Comparison of ENCODE assay signal across 8 mouse cellular contexts in genomic region chr2:25545996-25546810, GRCm38 (mm10). TPM values are rescaled to one million over a fixed set of nuclear protein-coding genes. Genes with fewer than 3 reads are reported as not detected.
DNase-seq lines count a peak whose midpoint lies in the region; ATAC-seq lines count a peak whose summit lies in the region.

No protein-coding gene starts in this region.

- H3K27ac ChIP-seq in forebrain, embryonic 12.5 days: peak overlapping the region; percentile 66
- peak overlapping the region; percentile 65; the same call in 1 of the 2 replicates for H3K27ac ChIP-seq in limb, embryonic 13.5 days

- peak; percentile 70 for ATAC-seq in forebrain, embryonic 12.5 days (ENCODE audit: low FRiP score)
- ATAC-seq in limb, embryonic 13.5 days (ENCODE audit: low FRiP score, low read depth): peak; percentile 75

- no peaks in the 10 kb centered on the region; the same call in 1 of the 2 replicates for H3K36me3 ChIP-seq in forebrain, embryonic 12.5 days (replicated peaks)
- H3K36me3 ChIP-seq in limb, embryonic 13.5 days: no peaks in the 10 kb centered on the region

- H3K9me3 ChIP-seq in forebrain, embryonic 12.5 days: no peaks in the 10 kb centered on the region
- no peaks in the 10 kb centered on the region for H3K9me3 ChIP-seq in limb, embryonic 13.5 days

- H3K4me2 ChIP-seq in forebrain, embryonic 12.5 days: peak overlapping the region; percentile 79
- peak overlapping the region; percentile 85 for H3K4me2 ChIP-seq in limb, embryonic 13.5 days (replicated peaks)

- H3K9ac ChIP-seq in forebrain, embryonic 12.5 days: peak overlapping the region; percentile 76
- peak overlapping the region; percentile 89 for H3K9ac ChIP-seq in limb, embryonic 13.5 days

- 9% methylated on average over 43 of the region's 43 CpGs for WGBS in forebrain, embryonic 12.5 days
- WGBS in limb, embryonic 13.5 days: 8% methylated on average over 38 of the region's 43 CpGs

- peak; percentile 40 for DNase-seq in layer of hippocampus, adult 9-11 months
- DNase-seq in layer of hippocampus, postnatal 10 days (ENCODE audit: low spot score in 2 of 2): no peak
- DNase-seq in ZHBTc4 (ENCODE audit: low read depth, low spot score): peak; percentile 30
- peak; percentile 36 for DNase-seq in naive thymus-derived CD4-positive, alpha-beta T cell, adult 2 months (ENCODE audit: low read depth)
- no peak for DNase-seq in layer of hippocampus, postnatal 25 days (ENCODE audit: extremely low spot score in 1 of 2, low spot score in 1 of 2)
- DNase-seq in right cerebral cortex, postnatal 36 days (ENCODE audit: low spot score in 2 of 2): no peak

- peak overlapping the region; percentile 70 for H3K4me3 ChIP-seq in forebrain, embryonic 12.5 days (replicated peaks)
- H3K4me3 ChIP-seq in limb, embryonic 13.5 days: peak overlapping the region; percentile 75

- H3K27me3 ChIP-seq in forebrain, embryonic 12.5 days: no peaks in the 10 kb centered on the region
- no peaks in the 10 kb centered on the region for H3K27me3 ChIP-seq in limb, embryonic 13.5 days

- H3K4me1 ChIP-seq in forebrain, embryonic 12.5 days: peaks cover 16% of the 10 kb centered on the region
- H3K4me1 ChIP-seq in limb, embryonic 13.5 days: peaks cover 21% of the 10 kb centered on the region

RNA-seq across cellular contexts. Expression of gene Traf2, which starts 0.5 kb away (rescaled TPM):
- total RNA-seq in layer of hippocampus, postnatal 10 days (2021): 10 to 100 TPM in 1 of 2 experiments, 1 to 10 TPM in 1; 9.0 to 10.5 TPM
- 33.8 and 36.8 TPM in 2 replicates for polyA plus RNA-seq in forebrain, embryonic 12.5 days (2016; fragmentation: Nextera tagmentation; extraction: Ambion mirVana)
- 37.3 and 40.6 TPM in 2 replicates for polyA plus RNA-seq in limb, embryonic 13.5 days (2015; fragmentation: Nextera tagmentation; extraction: Ambion mirVana)
- total RNA-seq in layer of hippocampus, postnatal 25 days (2021): 10 to 100 TPM in 1 of 2 experiments, 1 to 10 TPM in 1; 9.5 to 10.5 TPM

RNA-seq across cellular contexts. Expression of gene Edf1, which starts 11.4 kb away (rescaled TPM):
- total RNA-seq in layer of hippocampus, postnatal 10 days (2021): 100 to 1,000 TPM; 232 to 242 TPM
- polyA plus RNA-seq in forebrain, embryonic 12.5 days (2016; fragmentation: Nextera tagmentation; extraction: Ambion mirVana): 332 and 360 TPM in 2 replicates
- 330 TPM in 2 replicates for polyA plus RNA-seq in limb, embryonic 13.5 days (2015; fragmentation: Nextera tagmentation; extraction: Ambion mirVana)
- 100 to 1,000 TPM; 211 to 232 TPM for total RNA-seq in layer of hippocampus, postnatal 25 days (2021)

RNA-seq across cellular contexts. Expression of gene Mamdc4, which starts 28.4 kb away (rescaled TPM):
- total RNA-seq in layer of hippocampus, postnatal 10 days (2021): 1 to 10 TPM; 1.0 to 5.4 TPM
- 5.2 and 5.9 TPM in 2 replicates for polyA plus RNA-seq in forebrain, embryonic 12.5 days (2016; fragmentation: Nextera tagmentation; extraction: Ambion mirVana)
- 4.9 and 5.8 TPM in 2 replicates for polyA plus RNA-seq in limb, embryonic 13.5 days (2015; fragmentation: Nextera tagmentation; extraction: Ambion mirVana)
- 1 to 10 TPM; 1.9 to 2.3 TPM for total RNA-seq in layer of hippocampus, postnatal 25 days (2021)

RNA-seq across cellular contexts. Expression of gene Phpt1, which starts 28.8 kb away (rescaled TPM):
- total RNA-seq in layer of hippocampus, postnatal 10 days (2021): 10 to 100 TPM; 94.5 to 99.8 TPM
- 154 and 158 TPM in 2 replicates for polyA plus RNA-seq in forebrain, embryonic 12.5 days (2016; fragmentation: Nextera tagmentation; extraction: Ambion mirVana)
- polyA plus RNA-seq in limb, embryonic 13.5 days (2015; fragmentation: Nextera tagmentation; extraction: Ambion mirVana): 163 and 177 TPM in 2 replicates
- total RNA-seq in layer of hippocampus, postnatal 25 days (2021): 10 to 100 TPM; 67.9 to 75.4 TPM

RNA-seq across cellular contexts. Expression of gene Ajm1, which starts 35.4 kb away (rescaled TPM):
- total RNA-seq in layer of hippocampus, postnatal 10 days (2021): 10 to 100 TPM; 82.7 to 84.8 TPM
- 0.91 and 1.5 TPM in 2 replicates for polyA plus RNA-seq in forebrain, embryonic 12.5 days (2016; fragmentation: Nextera tagmentation; extraction: Ambion mirVana)
- 0.85 and 1.0 TPM in 2 replicates for polyA plus RNA-seq in limb, embryonic 13.5 days (2015; fragmentation: Nextera tagmentation; extraction: Ambion mirVana)
- 100 to 1,000 TPM; 104 to 117 TPM for total RNA-seq in layer of hippocampus, postnatal 25 days (2021)

Comparison
In these comparisons a context has a peak if more than half of its experiments do, and no peak if none do; other contexts are left out.
1. DNase-seq: peak in layer of hippocampus, adult 9-11 months (single experiment), ZHBTc4 (single experiment) and naive thymus-derived CD4-positive, alpha-beta T cell, adult 2 months (single experiment); none in layer of hippocampus, postnatal 10 days (0 of 2), layer of hippocampus, postnatal 25 days (0 of 2) and right cerebral cortex, postnatal 36 days (0 of 2).